Mouse (Mus musculus) layer of hippocampus, adult 18-20 months (tissue): ENCODE measurements around the gene Ranbp17. TPM values are rescaled to one million over a fixed set of nuclear protein-coding genes. Genes with fewer than 3 reads are reported as not detected.
A peak's percentile ranks its signal among the peaks of the same experiment; 100 is the strongest.

Experiments used
- DNase-seq, 2 experiments: peaks; one replicate each; pipeline ENCODE4 v3.0.0; 2022; ENCODE audit warnings: low spot score in 2 of 2
- total RNA-seq, 2 experiments: library from RNA; stranded (reverse); gene quantifications; 2 replicates each; pipeline ENCODE4 v1.2.3; 2021

Gene Ranbp17
- total RNA-seq, 2 experiments from 2014 or later, result 8.9 to 9.6 TPM

- DNase-seq, result no peak
These were observed 315.0 kb downstream of the Ranbp17 start for GRCm38 (mm10) chr11:33198351-33199116.

- no peak for DNase-seq
These were observed 315.9 kb downstream of the Ranbp17 start for GRCm38 (mm10) chr11:33197673-33198072.

- DNase-seq, result no peak
These were observed 316.4 kb downstream of the Ranbp17 start for GRCm38 (mm10) chr11:33197133-33197514.

- DNase-seq, result no peak
These were observed 317.0 kb downstream of the Ranbp17 start for GRCm38 (mm10) chr11:33196447-33197132.

GRCm38 (mm10) chr11:33195531-33196446 lies 317.8 kb downstream of the Ranbp17 start:
- no peak for DNase-seq

GRCm38 (mm10) chr11:33195061-33195460 lies 318.5 kb downstream of the Ranbp17 start:
- DNase-seq, result no peak

GRCm38 (mm10) chr11:33193695-33194094 lies 319.9 kb downstream of the Ranbp17 start:
- no peak for DNase-seq

GRCm38 (mm10) chr11:33181804-33182203 lies 331.7 kb downstream of the Ranbp17 start:
- DNase-seq, result no peak

- DNase-seq, result no peak
These were observed 332.8 kb downstream of the Ranbp17 start for GRCm38 (mm10) chr11:33180701-33181116.

- DNase-seq, result no peak
These were observed 333.7 kb downstream of the Ranbp17 start for GRCm38 (mm10) chr11:33179802-33180201.

GRCm38 (mm10) chr11:33176525-33177245 lies 336.9 kb downstream of the Ranbp17 start:
- DNase-seq, result peak in 1 of 2 experiments; percentile 56

GRCm38 (mm10) chr11:33175768-33176167 lies 337.8 kb downstream of the Ranbp17 start:
- DNase-seq, result no peak

GRCm38 (mm10) chr11:33170489-33170888 lies 343.1 kb downstream of the Ranbp17 start:
- peak; percentile 22 to 53 for DNase-seq

- peak; percentile 99 for DNase-seq
These were observed 350.5 kb downstream of the Ranbp17 start, which contains the start of gene Npm1 for GRCm38 (mm10) chr11:33162998-33163506. Gene Npm1 (minus strand): TSS chr11:33163206.

GRCm38 (mm10) chr11:33162211-33162997 lies 351.1 kb downstream of the Ranbp17 start:
- peak; percentile 44 to 71 for DNase-seq
